Mouse (Mus musculus) hindbrain, embryonic 13.5 days (tissue): ENCODE measurements around the gene Gm21983. TPM values are rescaled to one million over a fixed set of nuclear protein-coding genes. Genes with fewer than 3 reads are reported as not detected.

Source experiments
- ATAC-seq: fragments of 200-750 bp; cut with Nextera tagmentation; 2 replicates; pipeline ENCODE4 v1.8.0; 2017; ENCODE audit warnings: moderate TSS enrichment; ENCODE audit not compliant: low FRiP score
- H3K27ac ChIP-seq: fragments of 300-500 bp; sonication (generic); 2 replicates; pipeline ENCODE4 v1.5.1; 2015; ENCODE audit warnings: inconsistent platforms, mild to moderate bottlenecking, moderate library complexity
- H3K27me3 ChIP-seq: fragments of 300-500 bp; sonication (generic); 2 replicates; pipeline ENCODE4 v1.6.1; 2015; ENCODE audit warnings: mild to moderate bottlenecking, inconsistent platforms
- H3K36me3 ChIP-seq: fragments of 300-500 bp; sonication (generic); 2 replicates; pipeline ENCODE4 v1.6.1; 2015; ENCODE audit warnings: mild to moderate bottlenecking, inconsistent platforms
- H3K4me1 ChIP-seq: fragments of 300-500 bp; sonication (generic); replicated peaks from 2 replicates; pipeline ENCODE4 v1.6.1; 2015; ENCODE audit warnings: inconsistent platforms
- H3K4me2 ChIP-seq: fragments of 300-500 bp; sonication (generic); 2 replicates; pipeline ENCODE4 v1.6.1; 2015; ENCODE audit warnings: inconsistent platforms, mild to moderate bottlenecking, moderate library complexity
- H3K4me3 ChIP-seq: fragments of 300-500 bp; sonication (generic); 2 replicates; pipeline ENCODE4 v1.5.1; 2015; ENCODE audit warnings: mild to moderate bottlenecking, inconsistent platforms
- H3K9ac ChIP-seq: fragments of 300-500 bp; sonication (generic); 2 replicates; pipeline ENCODE4 v1.6.1; 2015; ENCODE audit warnings: mild to moderate bottlenecking, inconsistent platforms
- H3K9me3 ChIP-seq: fragments of 300-500 bp; sonication (generic); 2 replicates; pipeline ENCODE4 v1.6.1; 2016; ENCODE audit warnings: inconsistent platforms
- WGBS: fragments of 180-500 bp; shearing (Covaris S2); methylation state at CpG from one replicate; pipeline ENCODE4 v1.1.7; 2015; 5-methylcytosine and 5-hydroxymethylcytosine counted together
- polyA plus RNA-seq: library from polyadenylated mRNA; unstranded; fragments of >200 nt; fragmentation: Nextera tagmentation; extraction: Ambion mirVana; gene quantifications from 2 replicates; pipeline ENCODE4 v1.2.1, GENCODE M21; 2015

The Gm21983 gene
- polyA plus RNA-seq = 1.2 TPM in 1 of 2 replicates, not detected in the other

GRCm38 (mm10) chr7:27180837-27181695 is at the start of gene Gm21983, which contains the start of gene Mia:
Gene Gm21983, minus strand, starts transcription at chr7:27181086.
Gene Mia, minus strand, starts transcription at chr7:27181157.
- no peak for ATAC-seq
- Histone ChIP-seq H3K27me3 (no peaks in the 10 kb centered on the region), H3K4me1 (peaks cover 21% of the 10 kb centered on the region), H3K4me3 (no peak within 1 kb of the TSS), H3K9ac (0 out of 2 replicates have a peak within 1 kb of the TSS, but pooled peaks have one; percentile 6), H3K4me2 (0 out of 2 replicates have a peak within 1 kb of the TSS, but pooled peaks have one; percentile 1), H3K9me3 (no peaks in the 10 kb centered on the region), H3K36me3 (peaks cover 36% of the 10 kb centered on the region), H3K27ac (peak within 1 kb of the TSS; percentile 25)
- WGBS = 71% methylated on average over 14 of the region's 14 CpGs

GRCm38 (mm10) chr7:27228865-27229264 is 48.0 kb upstream of the Gm21983 start:
- ATAC-seq = no peak; the same call in 1 of the 2 replicates
- WGBS = 16% methylated on average over 6 of the region's 6 CpGs
- Histone ChIP-seq H3K4me1 (peaks cover 63% of the 10 kb centered on the region), H3K4me3 (peak overlapping the region; percentile 71), H3K36me3 (peaks cover 5% of the 10 kb centered on the region; the same call in 1 of the 2 replicates), H3K4me2 (peak overlapping the region; percentile 99), H3K9ac (peak overlapping the region; percentile 93), H3K27ac (peak overlapping the region; percentile 84), H3K9me3 (no peaks in the 10 kb centered on the region), H3K27me3 (no peaks in the 10 kb centered on the region)

- Histone ChIP-seq H3K9ac (peak within 1 kb of the TSS; percentile 93), H3K36me3 (peaks cover 6% of the 10 kb centered on the region; the same call in 1 of the 2 replicates), H3K27me3 (no peaks in the 10 kb centered on the region), H3K4me2 (peak within 1 kb of the TSS; percentile 99), H3K27ac (peak within 1 kb of the TSS; percentile 84), H3K4me3 (peak within 1 kb of the TSS; percentile 71), H3K9me3 (no peaks in the 10 kb centered on the region), H3K4me1 (peaks cover 63% of the 10 kb centered on the region)
- under 1% methylated on average over 49 of the region's 49 CpGs for WGBS
- ATAC-seq = peak; percentile 75
These were observed 47.5 kb upstream of the Gm21983 start, which contains the start of gene Itpkc for GRCm38 (mm10) chr7:27228281-27228821. Gene Itpkc, minus strand, starts transcription at chr7:27228661.

GRCm38 (mm10) chr7:27227676-27228075 is 46.8 kb upstream of the Gm21983 start:
- H3K9me3 ChIP-seq = no peaks in the 10 kb centered on the region
- peak overlapping the region; percentile 71 for H3K4me3 ChIP-seq
- WGBS = 2% methylated on average over 10 of the region's 10 CpGs
- H3K27ac ChIP-seq = peak overlapping the region; percentile 84
- peaks cover 7% of the 10 kb centered on the region; the same call in 1 of the 2 replicates for H3K36me3 ChIP-seq
- no peaks in the 10 kb centered on the region for H3K27me3 ChIP-seq
- H3K9ac ChIP-seq = peak overlapping the region; percentile 93
- ATAC-seq = peak; percentile 2; the same call in 1 of the 2 replicates
- peak overlapping the region; percentile 99 for H3K4me2 ChIP-seq
- H3K4me1 ChIP-seq = peaks cover 66% of the 10 kb centered on the region

DNA sequence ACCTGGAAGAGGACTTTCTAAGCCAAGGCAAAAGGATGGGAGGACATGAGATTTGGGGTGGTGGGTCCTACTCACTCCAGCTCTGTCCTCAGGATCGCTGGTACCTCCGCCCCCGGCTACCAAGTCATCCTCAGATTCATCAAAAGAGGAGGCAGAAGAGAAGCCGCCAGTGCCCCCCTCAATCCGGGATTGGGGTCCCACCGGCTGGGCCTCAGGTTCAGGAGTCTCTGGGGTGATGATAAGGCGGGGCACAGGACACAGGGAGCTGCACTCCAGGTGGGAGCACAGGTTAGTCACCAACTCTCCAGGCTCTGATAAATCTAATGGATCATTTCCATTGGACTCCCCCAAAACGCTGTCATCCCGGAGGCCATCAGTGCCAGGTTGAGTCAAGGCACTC is 46.4 kb upstream of the Gm21983 start:
- H3K4me1 ChIP-seq = peaks cover 62% of the 10 kb centered on the region
- WGBS = 31% methylated on average over 9 of the region's 9 CpGs
- no peaks in the 10 kb centered on the region for H3K27me3 ChIP-seq
- no peak for ATAC-seq
- peak overlapping the region; percentile 99 for H3K4me2 ChIP-seq
- H3K9me3 ChIP-seq = no peaks in the 10 kb centered on the region
- peak overlapping the region; percentile 84; the same call in 1 of the 2 replicates for H3K27ac ChIP-seq
- peaks cover 7% of the 10 kb centered on the region; the same call in 1 of the 2 replicates for H3K36me3 ChIP-seq
- H3K9ac ChIP-seq = peak overlapping the region; percentile 93
- peak overlapping the region; percentile 71 for H3K4me3 ChIP-seq

GRCm38 (mm10) chr7:27224877-27225575 is 44.1 kb upstream of the Gm21983 start:
- Histone ChIP-seq H3K27ac (no peak overlapping the region), H3K36me3 (peaks cover 9% of the 10 kb centered on the region), H3K9ac (peak overlapping the region; percentile 93), H3K4me2 (peak overlapping the region; percentile 99), H3K4me1 (peaks cover 59% of the 10 kb centered on the region), H3K9me3 (no peaks in the 10 kb centered on the region), H3K27me3 (no peaks in the 10 kb centered on the region), H3K4me3 (peak overlapping the region; percentile 71)
- 70% methylated on average over 11 of the region's 11 CpGs for WGBS
- no peak for ATAC-seq

DNA sequence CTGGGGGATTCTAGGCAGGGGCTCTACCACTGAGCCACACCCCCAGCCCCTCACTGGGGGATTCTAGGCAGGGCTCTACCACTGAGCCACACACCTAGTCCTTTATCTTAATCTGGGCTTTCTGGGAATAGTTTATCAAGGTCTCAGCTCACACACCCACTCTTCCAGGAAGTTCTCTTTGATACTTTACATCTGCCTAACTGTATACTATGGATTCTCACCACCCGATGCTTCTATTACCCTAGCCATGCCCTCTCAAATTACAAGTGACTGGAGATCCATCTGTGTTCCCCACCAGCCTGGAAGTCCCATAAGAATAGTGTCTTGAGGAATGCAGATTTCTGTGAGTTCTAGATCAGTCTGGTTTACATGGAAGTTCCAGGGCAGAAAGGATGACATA is 41.7 kb upstream of the Gm21983 start:
- 91% methylated on average over 1 of the region's 1 CpGs for WGBS

GRCm38 (mm10) chr7:27221939-27222338 is 41.1 kb upstream of the Gm21983 start:
- Histone ChIP-seq H3K27ac (no peak overlapping the region), H3K36me3 (peaks cover 34% of the 10 kb centered on the region), H3K4me3 (no peak overlapping the region), H3K9me3 (no peaks in the 10 kb centered on the region), H3K27me3 (no peaks in the 10 kb centered on the region), H3K4me2 (no peak overlapping the region), H3K9ac (no peak overlapping the region), H3K4me1 (peaks cover 43% of the 10 kb centered on the region)
- 87% methylated on average over 6 of the region's 6 CpGs for WGBS
- no peak for ATAC-seq

More for the DNA sequence above, 41.7 kb upstream of the Gm21983 start:
- ATAC-seq = no peak
- Histone ChIP-seq H3K4me3 (no peak overlapping the region), H3K27me3 (no peaks in the 10 kb centered on the region), H3K27ac (no peak overlapping the region), H3K4me2 (no peak overlapping the region), H3K4me1 (peaks cover 49% of the 10 kb centered on the region), H3K9ac (no peak overlapping the region), H3K9me3 (no peaks in the 10 kb centered on the region), H3K36me3 (peaks cover 28% of the 10 kb centered on the region)

DNA sequence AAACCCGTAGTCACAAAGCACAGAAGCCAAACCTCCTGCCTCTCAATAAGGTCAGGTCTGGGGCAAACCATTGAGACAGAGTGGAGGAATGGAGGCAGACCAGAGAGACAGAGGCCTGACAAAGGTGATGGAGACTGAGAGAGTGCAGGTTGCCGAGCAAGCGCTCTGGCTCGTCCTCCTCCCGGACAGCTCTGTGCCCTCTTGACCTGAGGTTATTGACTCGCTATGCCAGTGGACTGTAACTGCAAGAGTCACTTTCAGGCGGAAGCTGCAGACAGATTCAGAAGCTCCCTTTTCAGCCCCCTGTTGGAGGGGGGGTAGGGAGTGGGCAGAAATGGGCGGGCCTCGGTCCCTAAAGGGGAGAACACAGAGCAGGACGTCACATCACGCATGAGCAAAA is 39.1 kb upstream of the Gm21983 start:
- H3K27ac ChIP-seq = no peak overlapping the region
- WGBS = 57% methylated on average over 11 of the region's 11 CpGs
- H3K4me2 ChIP-seq = no peak overlapping the region
- no peaks in the 10 kb centered on the region for H3K27me3 ChIP-seq
- peaks cover 51% of the 10 kb centered on the region for H3K36me3 ChIP-seq
- H3K4me3 ChIP-seq = no peak overlapping the region
- H3K9me3 ChIP-seq = no peaks in the 10 kb centered on the region
- peaks cover 23% of the 10 kb centered on the region for H3K4me1 ChIP-seq
- no peak overlapping the region for H3K9ac ChIP-seq
- no peak for ATAC-seq

DNA sequence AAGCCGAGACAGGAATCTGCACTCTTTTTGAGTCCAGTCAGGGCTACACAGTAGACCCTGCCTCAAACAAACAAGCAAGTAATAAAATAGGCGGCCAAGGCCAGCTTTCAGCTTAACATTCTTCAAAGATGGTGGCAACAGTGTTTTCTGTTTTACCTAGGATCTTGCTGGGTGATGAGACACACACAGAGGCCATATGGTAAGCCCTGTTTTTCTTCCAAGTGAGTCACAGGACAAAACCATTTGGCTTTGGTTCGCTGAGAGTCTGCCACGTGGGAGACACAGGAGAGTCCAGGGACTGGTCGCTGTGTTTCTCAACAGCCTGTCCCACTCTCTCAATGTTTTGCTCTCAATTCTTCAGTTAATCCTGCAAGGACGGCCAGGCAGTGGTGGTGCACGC is 37.7 kb upstream of the Gm21983 start:
- Histone ChIP-seq H3K4me2 (no peak overlapping the region), H3K27ac (no peak overlapping the region), H3K27me3 (no peaks in the 10 kb centered on the region), H3K4me1 (peaks cover 10% of the 10 kb centered on the region), H3K9me3 (no peaks in the 10 kb centered on the region), H3K36me3 (peaks cover 59% of the 10 kb centered on the region), H3K9ac (no peak overlapping the region), H3K4me3 (no peak overlapping the region)
- ATAC-seq = no peak
- WGBS = 90% methylated on average over 7 of the region's 7 CpGs

GRCm38 (mm10) chr7:27212626-27213025 is 31.7 kb upstream of the Gm21983 start:
- H3K9me3 ChIP-seq = no peaks in the 10 kb centered on the region
- H3K4me2 ChIP-seq = no peak overlapping the region
- no peak overlapping the region for H3K9ac ChIP-seq
- WGBS = 98% methylated on average over 2 of the region's 2 CpGs
- H3K36me3 ChIP-seq = peaks cover 96% of the 10 kb centered on the region
- H3K27ac ChIP-seq = no peak overlapping the region
- H3K4me1 ChIP-seq = no peaks in the 10 kb centered on the region
- no peaks in the 10 kb centered on the region for H3K27me3 ChIP-seq
- H3K4me3 ChIP-seq = no peak overlapping the region
- ATAC-seq = no peak
